Mouse (Mus musculus): ENCODE measurements at regions not wholly inside any gene's neighbourhood (a gene's known extent, or its start where the extent isn't known, plus 50 kb on each side); places are given as distances from the start of the nearest gene placed in this dataset.

- TF ChIP-seq CTCF (IDR thresholded peaks at IDR 0.05): no peak
- Histone ChIP-seq H3K27ac (no peak overlapping the region), H3K4me3 (no peak overlapping the region)
- DNase-seq: no peak
- intact Hi-C loops (cut with DNase I): no loop called here
These were observed 83.1 kb upstream of the Alg10b start for GRCm38 (mm10) chr15:90140966-90141365.

GRCm38 (mm10) chr15:90148663-90149062, 75.4 kb upstream of the Alg10b start:
- Histone ChIP-seq H3K4me3 (no peak overlapping the region), H3K27ac (no peak overlapping the region)
- no peak for DNase-seq
- TF ChIP-seq CTCF (IDR thresholded peaks at IDR 0.05): no peak
- intact Hi-C loops (cut with DNase I): no loop called here

GRCm38 (mm10) chr15:90153821-90154560, 70.1 kb upstream of the Alg10b start:
- Histone ChIP-seq H3K27ac (no peak overlapping the region), H3K4me3 (no peak overlapping the region)
- DNase-seq: no peak
- intact Hi-C loops (cut with DNase I): no loop called here
- no peak for TF ChIP-seq CTCF (IDR thresholded peaks at IDR 0.05)

Measured in gastrocnemius, adult 2 months (tissue).